Mouse (Mus musculus) urinary bladder, adult 2 months (tissue): ENCODE results near the gene Fam114a1. TPM values are rescaled to one million over a fixed set of nuclear protein-coding genes. Genes with fewer than 3 reads are reported as not detected.

Source experiments
- DNase-seq: peaks from one replicate; pipeline ENCODE4 v3.0.0; 2022; ENCODE audit warnings: low spot score
- polyA plus RNA-seq: library from polyadenylated mRNA; depleted of rRNA; stranded (reverse); fragments of >200 nt; gene quantifications from 2 replicates; pipeline ENCODE4 v1.2.3, GENCODE M21; 2012

Fam114a1 gene
- polyA plus RNA-seq, 1 experiment: 73.8 TPM

DNA sequence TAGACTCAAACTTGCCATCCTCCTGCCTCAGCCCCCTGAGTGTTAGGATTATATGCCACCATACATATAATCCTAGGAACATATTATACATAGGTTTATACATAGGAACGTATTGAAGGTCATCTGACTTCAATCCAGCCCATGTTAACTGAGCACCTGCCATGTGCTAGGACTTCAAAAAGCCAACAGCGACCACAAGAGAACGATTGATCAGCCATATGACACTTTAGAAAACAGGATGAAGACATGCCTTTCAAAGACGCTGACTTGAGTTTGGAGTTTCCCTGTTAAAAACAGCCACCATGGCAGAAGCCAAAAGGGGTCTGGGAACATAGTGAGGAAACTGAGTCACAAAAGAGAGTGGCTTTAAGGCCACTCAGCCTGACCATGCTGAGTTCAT, 35.4 kb downstream of the Fam114a1 start:
- no peak for DNase-seq

DNA sequence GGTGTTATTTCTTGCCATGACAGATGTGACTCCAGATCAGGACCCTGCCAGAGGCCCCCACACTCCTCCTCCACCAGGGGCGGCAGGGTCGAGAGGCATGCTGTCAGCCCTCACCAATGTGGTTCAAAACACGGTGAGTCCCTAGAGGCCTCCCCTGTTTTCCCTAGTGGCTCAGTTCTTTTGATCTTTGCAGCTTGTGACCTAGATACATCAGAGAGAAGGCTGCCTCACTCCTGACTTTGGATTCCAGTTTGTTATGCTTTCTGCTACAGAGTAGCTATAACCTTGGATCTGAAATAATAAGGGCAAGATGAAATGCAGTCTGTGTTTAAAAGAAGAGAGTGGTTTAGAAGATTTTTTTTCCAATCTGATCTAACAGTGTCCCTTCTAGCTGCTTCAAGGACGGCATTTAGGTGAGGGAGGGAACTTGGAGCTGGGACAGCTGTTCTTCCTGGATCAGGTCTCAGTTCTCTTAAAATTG, 36.2 kb downstream of the Fam114a1 start:
- DNase-seq: no peak

DNA sequence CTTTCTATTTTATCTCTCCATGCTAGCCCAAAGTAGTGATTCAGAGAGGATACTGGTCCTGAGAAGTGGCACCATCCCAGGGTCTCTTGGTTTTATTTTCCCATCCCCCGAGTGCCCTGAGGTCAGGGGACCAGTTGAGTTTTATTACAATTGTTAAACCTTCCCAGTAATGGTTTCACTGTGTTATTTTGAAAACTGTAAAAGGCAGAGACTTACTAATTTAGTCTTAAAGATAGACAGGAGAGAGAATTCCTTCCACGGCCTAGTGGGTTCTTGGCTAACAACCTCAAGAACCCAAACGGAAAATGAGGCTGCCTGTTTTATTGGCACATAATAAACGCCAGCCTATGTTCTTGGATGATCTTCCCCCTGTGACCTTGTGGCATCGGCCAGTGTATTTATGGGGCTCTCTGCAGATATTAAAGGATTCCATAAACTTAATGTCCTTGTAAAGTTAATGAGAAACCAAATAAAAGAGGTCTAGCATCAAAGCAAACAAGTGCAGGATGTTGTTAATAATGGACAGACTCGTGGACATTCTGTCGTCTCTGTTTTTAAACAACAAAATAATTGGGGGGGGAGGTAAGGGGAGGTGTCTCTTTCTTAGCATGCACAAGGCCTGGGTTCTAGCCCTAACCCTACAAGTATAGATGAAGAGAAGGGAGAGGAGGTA, 42.2 kb downstream of the Fam114a1 start:
- no peak for DNase-seq

DNA sequence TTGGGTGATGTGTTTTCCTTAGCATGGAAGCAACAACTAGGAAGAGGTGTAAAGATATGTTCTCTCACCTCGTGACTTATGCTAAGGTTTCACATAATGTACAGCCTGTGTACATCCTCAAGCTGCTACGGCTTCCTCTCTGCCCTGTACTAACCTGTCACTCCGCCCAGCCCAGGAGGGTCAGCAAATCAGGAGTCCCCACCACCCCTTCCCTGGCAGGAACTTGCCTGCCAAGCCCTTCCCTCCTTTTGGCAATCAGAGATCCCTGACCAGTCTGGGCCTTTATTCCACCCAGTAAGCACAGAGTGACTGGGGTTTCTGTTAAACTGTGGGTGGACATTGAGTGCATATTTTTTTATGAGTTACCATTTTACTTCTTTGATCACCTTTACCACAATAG, 45.6 kb downstream of the Fam114a1 start:
- no peak for DNase-seq

DNA sequence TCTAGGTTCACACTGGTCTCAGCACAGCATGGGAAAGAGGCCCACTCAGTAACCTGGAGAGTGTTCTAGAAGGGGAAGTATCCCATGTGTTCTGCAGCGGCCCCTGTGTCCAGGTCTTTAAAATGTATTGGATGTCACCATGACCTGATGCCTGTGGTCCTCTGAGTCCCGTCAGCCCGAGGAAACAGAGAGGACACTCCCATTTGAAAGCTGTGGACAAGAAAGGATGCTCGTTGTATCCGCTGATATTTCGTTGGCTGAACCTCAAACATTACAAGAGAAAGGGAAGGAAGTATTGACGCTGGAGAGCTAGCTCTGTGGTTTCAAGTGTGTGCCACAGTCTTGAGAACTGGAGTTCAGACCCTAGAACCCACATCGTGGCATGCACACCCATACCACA, 49.2 kb downstream of the Fam114a1 start:
- DNase-seq: no peak

DNA sequence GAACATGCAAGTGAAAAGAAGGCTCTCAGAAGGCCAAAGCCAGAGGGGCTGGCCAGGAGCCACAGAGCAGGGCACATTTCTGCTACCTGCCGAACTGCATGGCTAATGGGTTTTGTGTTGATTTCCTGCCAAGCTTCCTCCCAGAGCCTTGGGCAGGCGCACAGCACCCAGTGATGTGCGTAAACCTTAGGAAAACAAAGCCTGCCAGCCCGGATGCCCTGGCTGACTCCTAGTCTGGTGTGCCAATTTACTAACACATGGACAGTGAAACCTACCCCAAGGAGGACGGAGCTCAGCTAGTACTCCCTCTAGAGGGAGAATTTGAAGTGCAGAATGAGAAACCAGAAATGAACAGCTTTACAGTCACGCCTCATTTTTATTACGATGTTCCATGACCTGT, 50.0 kb downstream of the Fam114a1 start:
- no peak for DNase-seq

DNA sequence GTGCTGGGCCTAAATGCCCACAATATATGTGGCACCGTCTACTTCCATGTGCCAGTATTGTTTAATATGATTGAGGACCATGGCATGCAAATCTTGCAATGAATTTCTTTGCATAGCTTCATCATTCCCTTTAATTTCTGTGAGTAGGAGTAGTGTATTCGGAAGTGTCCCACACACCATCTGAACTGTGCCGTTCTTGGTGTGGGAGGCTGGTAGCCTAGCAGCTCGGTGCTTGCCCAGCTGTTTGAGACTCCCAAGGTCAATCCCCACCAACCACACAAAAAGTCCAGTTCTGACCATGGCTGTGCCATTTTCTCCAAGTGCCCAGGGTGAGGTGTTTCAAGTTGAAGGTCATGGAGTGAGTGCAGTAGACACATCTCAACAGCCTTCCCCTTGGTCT, 52.1 kb downstream of the Fam114a1 start:
- DNase-seq: no peak

DNA sequence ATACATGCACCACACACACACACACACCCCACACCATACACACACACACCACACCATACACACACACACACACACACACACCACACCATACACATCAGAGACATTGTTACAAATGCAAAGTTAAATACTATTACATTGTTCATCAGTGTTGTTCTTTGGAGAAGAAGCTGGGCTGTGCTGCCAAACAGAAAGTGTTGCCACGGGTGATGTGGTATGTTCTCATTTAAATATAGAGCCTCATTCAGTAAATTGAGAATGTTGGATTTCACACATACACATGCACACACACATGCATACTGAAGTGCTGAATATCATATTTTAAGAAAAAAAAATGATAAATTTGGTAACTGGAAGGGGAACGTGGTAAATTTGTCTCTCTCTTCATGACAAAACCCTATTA, 54.8 kb downstream of the Fam114a1 start:
- DNase-seq: no peak

DNA sequence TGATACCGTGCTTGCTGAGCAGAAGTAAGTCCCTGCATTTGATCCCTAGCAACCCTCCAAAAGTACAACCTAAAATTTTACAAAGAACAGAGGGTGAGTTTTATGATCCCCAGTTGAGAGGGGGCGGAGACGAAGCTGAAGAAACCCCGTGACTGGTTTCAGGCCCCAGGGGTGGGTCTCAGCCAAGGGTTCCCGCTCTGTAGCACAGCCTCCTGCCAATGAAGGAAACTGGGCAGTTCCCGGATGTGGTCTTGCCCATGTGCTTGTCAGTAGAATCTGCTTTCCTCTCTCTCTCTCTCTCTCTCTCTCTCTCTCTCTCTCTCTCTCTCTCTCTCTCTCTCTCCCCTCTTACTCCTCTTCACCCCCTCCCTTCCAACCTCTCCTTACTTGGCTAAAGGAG, 56.0 kb downstream of the Fam114a1 start:
- DNase-seq: no peak

DNA sequence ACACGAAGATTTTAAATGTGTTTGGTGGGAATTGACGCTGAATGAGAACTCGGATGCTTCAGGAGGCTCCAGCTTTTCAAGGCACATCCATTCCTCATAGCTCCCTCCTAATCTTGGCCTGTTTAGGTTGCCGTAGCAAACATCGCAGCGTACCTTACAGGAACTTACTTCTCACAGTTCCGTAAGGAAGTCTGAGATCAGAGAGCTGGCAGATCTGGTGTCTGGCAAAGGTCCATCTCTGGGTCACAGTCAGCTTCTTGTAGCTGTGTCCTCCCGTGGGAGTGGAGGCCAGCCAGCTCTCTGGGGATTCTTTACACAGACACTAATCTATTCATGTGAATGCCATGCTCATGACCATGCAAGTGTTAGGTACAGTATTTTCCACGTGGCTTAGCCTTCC, 56.9 kb downstream of the Fam114a1 start:
- no peak for DNase-seq

DNA sequence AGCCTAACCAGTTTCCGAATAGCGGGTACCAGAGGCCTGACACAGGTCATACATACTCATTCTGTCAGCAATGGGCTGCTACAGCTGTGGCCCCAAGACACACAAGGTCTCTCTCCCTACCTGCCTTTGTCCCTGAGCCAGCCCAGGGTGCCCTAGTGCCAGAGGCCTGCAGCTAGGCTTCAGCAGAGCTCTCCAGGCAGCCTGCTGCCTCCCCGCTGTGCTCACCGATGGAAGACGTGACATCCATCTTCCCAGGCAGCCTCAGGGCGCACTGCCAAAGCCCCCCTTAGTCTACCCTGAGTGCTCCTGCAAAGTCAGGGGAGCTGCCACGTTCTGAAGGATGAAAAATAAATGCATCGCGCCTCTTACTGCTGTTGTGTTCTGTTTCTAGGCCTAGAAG, 58.1 kb downstream of the Fam114a1 start:
- no peak for DNase-seq

DNA sequence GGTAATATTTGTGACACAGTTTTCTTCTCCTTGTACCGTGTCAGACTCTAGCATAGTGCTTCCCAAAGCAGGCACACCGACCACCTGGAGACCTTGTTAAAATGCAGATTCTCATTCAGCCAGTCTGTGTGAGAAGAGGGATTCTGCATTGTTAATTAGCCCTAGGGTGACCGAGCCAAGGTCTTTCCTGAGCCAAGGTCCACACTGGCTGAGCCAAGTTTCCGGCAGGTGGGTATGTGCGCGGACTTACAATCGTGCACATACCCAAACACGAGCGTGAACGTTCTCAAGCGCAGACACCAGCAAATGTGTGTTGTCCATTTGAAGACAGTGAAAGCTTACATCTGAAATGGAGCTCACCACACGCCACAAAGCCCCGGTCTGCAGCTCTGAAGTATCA, 66.7 kb downstream of the Fam114a1 start:
- DNase-seq: no peak

DNA sequence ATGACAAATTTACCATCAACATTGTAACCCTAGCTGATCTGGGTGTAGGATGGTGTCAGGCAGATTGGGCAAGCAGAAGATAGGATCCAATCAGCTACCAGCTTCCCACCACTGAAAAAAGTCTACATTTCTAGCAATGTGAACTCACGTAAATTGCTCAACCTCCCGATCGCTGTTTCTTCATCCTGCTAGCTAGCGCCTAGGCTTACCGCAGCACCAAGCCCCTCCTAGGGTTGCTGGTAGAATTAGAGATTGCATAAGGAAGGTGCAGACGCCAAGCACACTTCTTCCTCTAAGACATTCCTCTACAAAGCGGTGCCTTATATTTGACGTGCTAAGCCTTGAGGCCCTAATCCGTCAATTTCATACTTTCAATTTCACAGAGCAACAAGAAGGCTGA, 68.4 kb downstream of the Fam114a1 start:
- DNase-seq: no peak

DNA sequence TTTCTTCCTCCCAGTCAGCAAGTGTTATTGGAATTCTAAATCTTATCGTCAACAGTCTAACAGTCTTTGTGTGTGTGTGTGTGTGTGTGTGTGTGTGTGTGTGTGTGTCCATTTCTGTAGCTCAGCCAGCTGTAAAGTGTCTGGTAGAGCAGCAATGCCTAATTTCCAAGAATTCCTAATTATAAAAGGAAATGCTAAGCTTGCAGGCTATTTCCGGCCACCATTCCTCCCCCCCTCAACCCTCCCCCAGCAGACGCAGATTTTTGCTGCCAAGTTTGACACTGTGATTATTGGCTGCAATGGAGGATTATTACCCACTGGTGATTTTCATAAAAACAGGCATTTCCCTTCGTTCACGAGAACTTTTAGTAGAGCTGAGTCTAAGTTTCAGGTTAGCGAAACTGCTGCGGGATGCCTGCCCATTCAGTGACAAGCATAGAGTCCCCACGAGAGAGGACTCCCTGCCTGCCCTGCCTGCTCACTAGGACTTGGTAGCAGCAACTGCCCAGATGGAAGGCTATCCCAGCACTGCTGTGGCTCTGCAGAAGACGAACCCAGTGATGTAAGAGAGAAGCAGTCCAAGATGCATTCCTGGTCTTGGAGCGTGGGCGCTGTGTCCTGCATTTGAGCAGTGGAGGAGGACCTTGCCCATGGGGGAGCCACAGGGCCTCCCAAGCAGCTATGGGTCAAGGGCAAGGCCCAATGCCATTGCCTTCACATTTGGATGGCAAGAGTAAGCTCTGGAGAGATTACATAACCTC, 69.1 kb downstream of the Fam114a1 start:
- no peak for DNase-seq

DNA sequence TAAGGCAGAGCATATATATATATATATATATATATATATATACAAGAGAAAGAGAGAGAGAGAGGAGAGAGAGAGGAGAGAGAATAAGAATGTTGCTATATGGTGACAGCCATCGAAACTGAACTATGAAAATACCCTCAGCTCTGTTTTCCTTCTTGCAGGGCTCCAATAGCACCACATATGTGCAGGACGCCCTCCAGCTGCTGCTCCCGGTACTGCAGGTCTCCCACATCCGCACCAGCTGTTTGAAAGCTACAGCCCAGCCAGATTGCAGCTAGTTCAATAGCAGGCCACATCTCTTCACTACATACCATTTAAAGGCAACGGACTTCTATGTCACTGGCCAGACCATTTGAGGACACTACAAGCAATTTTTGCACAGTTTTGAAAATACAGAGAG, 70.6 kb downstream of the Fam114a1 start:
- no peak for DNase-seq

DNA sequence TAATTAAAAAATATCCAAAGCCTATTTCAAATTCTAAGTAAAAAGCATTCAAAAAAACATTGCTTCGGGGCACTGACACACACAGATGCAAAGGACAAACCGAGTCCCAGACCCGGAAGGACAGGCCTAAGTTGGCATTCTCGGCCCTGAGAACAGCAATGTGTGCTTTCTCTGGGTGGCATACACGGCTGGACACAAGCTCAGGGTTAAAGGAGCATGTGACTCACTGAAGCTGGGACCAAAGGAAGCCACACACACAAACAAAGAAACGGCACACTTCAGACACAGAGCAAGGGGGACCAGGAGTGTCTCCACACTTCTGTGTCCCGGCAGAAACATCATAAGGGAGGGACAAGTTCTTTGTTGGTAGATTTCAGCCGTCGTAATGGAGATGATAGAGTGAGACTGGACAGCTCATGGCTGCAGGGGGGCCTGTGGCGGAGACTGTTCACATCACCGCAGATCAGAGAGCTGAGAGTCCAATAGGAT, 73.6 kb downstream of the Fam114a1 start:
- DNase-seq: no peak

DNA sequence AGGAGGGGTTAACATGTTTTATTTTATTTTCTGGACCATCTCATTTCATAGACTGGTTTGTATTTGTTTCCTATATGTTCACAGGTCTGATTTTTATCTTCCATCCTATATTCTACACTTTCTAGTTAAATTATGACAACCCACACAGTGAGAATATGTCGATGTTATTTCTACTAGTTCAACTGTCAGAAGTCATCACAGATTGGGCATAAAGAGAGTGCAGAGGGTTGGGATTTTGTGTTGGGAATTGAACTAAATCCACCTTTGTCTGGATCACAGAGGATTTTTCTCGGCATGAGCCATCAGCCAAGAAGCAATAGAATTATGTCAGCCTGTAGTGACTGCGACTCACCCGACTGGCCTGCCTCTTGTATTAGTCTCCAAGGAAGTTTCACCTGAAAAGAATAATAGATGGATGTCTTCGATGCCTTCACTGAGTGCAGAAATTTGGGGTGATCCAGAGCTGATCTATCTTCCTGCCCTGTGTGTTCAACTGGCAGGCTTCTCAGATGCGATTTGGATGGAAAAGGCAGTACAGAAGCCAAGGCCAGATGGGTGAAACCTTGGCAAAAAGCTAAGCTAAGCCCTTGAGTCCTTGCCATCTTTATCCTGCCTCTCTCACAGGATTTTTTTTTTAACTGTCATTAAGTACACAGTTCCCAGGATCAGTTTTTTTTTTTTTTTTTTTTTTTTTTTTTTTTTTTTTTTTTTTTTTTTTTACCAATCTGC, 75.9 kb downstream of the Fam114a1 start:
- no peak for DNase-seq

DNA sequence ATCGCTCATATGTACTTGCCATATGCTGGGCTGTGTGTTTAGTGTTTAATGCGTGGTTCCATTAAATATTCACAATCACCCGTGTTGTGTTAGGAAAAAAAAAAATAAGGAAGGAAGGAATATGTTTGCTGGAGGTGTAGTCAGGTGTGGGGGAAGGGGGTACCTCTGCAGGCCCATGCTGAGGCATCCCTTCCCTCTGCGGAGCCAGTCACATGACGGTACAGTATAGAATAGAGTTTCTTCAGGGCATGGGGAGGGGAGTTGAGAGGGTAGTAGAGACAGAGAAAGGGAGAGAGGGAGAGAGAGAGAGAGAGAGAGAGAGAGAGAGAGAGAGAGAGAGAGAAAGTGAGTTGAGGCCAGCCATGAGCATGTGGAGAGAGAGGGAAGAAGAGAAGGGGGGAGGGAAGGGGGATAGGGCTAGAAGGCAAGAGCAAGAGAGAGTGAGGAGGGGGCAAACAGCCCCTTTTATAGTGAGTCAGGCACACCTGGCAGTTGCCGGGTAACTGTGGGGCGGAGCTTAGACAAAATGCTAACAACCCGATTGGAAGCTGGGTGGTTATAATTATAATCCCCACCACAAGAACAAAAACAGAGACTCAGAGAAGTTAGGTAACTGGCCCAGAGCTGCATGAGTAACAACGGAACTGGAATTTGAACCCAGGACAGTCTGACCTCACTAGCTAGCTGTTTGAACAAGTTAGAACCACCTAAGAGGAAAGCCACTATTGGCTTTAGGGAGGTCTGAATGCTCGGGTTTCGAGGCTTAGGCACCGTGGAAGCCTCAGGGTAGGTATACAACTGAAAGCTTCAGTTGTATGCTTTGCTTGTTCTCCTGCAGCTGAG, 76.8 kb downstream of the Fam114a1 start:
- no peak for DNase-seq

DNA sequence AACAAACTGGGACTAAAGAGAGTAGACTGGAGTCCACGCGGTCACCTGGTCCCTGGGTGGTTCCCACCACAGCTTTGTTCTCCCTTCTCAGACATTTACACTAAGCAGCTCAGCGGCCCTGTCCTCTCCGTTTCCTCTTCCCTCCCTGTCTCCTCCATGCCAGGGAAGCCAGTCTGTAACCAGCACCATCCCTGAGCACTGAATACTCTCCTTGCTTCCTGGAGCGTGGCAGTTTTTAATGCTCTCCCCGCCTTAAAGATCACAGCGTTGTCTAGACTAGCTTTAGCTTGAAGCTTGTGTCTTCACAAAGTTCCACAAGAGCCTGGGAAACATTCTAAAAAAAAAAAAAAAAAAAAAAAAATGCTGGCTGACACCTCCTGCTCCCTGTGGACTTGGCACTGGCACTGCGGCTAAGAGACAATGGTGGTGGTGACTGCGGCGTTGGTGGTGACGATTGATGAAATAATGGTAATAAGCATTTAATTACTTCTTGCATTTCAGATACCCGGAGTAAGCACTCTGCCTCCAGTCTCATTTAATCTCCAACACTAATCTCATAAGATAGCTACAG, 77.5 kb downstream of the Fam114a1 start:
- DNase-seq: no peak

DNA sequence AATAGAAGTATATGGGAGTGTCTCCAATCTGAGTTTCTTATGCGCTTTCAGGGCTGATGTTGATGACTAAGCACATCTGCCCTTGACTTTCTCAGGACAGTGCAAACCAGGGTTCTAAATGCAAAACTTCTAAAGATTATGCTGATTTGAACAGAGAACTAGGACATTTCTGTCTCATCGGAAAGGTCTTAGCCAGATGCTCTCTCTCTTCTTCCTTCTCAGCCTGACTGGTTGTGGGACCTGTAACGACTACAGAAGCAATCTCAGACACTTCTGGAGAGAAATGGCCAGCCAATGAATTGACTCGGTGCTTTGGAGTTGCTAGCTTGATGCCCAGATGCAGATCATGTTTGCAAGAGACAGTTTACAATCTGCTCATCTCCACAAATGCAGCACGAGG, 80.0 kb downstream of the Fam114a1 start:
- no peak for DNase-seq

DNA sequence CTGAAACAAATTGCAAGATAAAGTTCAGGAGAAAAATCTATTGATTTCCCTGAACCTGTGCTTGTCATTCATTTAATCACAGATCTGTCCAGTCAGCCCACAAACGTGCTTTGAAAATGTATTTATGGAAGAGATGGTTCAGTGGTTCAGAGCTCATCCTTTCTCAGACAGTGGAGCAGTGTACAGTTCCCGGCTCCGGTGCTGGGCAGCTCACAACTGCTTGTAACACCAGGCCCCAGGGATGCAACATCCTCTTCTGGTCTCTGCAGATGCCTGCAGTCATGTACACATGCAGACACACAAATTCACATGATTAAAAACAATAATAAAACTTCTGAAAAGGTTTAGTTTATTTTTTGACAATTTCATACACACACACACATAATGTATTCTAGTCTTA, 81.6 kb downstream of the Fam114a1 start:
- DNase-seq: no peak
